Mouse (Mus musculus): ENCODE measurements at regions not wholly inside any gene's neighbourhood (a gene's known extent, or its start where the extent isn't known, plus 50 kb on each side); places are given as distances from the start of the nearest gene placed in this dataset.
A peak's percentile ranks its signal among the peaks of the same experiment; 100 is the strongest.

DNA sequence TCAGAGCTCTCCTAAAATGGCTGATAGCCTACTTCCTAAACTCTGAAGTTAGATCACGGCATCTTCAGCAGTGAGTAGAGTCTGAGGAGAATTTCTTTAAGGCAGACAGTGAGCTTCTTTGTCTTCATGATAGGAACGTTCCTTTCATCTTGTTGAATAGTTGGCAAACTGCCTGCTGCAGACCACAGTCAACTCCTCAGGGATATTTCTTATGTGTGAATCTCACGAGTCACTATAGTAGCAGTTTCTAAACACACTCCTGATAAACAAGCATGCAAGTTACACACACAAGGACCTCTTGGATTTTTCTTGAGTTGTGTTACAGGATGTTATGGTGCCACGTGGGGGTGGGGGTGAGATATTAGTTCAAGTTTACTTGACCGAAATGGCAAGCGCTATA is 205.2 kb downstream of the Gm11077 start:
- no peak for DNase-seq (ENCODE audit: low spot score in 2 of 2)

DNA sequence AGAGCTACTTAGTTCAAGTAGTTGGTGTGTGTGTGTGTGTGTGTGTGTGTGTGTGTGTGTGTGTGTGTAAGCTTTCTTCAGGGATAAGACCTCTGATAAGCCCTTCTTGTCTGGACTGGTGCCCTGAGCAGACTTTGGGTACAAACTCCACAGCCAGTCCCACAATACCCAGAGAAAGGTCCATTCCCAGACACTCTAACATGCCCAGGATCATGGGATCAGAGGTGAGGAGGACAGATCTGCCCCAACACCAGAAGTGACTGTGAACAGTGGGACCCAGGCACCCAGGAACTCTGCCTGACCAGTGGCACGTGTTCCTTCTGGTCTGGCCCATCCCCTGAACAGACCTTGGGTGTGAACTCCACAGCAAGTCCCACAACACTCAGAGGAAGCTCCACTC is 208.9 kb downstream of the Gm11077 start:
- DNase-seq (ENCODE audit: low spot score in 2 of 2), result no peak

DNA sequence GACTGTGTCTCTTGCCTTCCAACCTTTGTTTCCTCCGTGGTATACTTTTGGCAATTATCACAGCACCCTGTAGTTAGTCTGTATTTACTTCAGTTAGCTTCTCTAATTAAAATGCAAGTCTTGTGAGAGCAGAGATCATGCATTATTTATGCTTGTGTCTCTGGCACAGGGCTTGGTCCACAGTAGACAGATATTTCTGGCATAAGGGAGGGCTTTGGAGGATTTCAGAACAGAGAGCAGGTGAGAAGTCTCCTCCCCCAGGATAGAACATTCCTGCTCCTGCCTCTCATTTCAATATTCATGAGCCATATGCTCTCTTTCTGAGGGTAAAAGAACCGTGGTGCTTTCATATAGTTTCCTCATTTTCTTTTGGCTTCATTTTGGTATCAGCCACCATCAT is 217.6 kb downstream of the Gm11077 start:
- DNase-seq (ENCODE audit: low spot score in 2 of 2), result no peak

DNA sequence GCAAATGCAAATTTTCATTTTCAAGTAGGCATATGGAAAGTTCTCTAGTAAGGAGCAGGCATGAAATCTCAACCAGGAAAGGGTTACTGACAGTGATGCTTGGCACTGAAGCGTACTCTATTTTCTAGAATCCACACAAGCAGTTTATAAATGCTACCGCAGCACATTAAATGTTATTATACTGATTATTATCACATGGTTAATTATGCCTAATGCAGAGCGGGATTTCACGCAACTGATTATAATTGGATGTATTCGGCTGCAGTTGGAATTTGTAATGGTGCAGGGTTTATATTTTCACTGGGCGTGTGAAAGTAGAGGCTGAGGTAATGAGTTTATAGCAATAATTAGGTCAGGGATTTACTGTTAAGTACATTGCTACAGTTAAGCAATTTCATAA is 221.4 kb downstream of the Gm11077 start:
- no peak for DNase-seq (ENCODE audit: low spot score in 2 of 2)

DNA sequence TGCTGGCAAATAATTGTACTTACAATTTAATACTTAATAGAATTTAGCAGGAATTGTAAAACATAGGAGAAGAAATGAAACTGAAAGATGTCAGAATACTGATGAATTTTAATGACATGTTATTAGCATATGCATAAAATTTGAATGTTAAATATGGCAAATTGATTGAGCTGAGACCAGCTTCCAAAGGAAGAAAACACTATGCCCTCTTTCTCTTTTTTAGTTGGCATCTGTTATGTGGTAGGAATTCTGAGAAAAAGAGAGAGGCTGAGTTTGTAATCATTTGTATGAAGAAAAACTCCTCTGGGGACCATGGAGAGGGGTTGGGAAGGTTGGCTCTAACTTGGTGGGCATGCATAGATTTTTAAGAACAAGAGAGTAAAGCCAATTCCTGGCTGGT is 224.2 kb downstream of the Gm11077 start:
- DNase-seq (ENCODE audit: low spot score in 2 of 2), result no peak

DNA sequence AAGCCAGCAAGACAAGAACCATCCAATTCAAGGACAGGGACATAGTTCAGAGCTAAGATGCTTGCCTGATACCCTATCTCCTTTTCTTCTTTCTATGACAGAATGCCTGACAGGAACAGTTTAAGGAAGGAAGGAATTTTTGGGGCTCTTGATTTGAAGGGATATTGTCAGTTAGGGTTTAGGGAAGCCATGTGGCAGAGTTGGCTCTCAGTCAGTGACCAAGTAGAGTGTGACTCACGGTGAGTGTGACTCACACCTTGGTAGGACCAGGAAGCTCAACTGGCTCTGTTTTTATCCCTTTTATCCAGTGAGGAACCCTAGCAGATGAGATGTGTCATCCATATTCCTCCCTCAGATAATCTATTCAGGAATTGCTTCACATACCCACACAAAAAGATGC is 224.6 kb downstream of the Gm11077 start:
- DNase-seq (ENCODE audit: low spot score in 2 of 2), result no peak

DNA sequence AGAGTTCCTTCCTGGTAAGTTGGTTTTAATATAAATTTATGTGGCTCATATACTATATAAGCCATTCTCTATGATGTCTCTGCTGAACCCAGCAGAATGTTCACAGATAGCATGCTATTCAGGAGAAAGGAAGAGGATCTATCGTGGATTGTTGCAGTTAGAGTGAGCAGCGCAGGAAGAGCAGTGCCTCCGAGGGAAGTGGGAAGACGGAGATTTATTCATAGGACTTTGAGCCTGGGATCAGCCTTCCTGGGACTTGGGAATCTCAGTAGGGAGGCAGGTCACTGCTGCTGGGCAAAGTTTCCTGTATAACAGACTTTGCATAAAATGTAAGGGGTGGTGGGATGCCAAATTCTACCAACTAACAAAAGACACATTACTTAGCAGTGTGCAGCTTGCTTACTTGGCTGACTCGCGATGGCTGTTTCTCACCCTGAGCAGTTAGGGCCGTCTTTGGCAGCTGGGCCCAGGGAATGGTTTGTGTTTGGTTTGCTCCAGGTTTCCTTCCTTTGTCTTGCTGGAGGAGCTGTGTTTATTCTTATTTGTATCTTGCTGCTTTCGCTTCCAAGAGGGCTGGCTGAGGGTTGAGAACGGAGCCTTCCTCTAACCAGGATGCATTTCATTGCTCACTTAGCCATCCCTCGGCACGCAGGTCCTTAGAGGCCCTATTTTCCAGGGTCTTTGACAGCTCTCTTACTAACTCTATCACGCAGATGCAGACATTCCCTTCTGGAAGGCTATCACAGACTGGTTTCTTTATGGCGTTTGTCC is 226.9 kb downstream of the Gm11077 start:
- DNase-seq (ENCODE audit: low spot score in 2 of 2), result peak in 1 of 2 experiments; percentile 7

DNA sequence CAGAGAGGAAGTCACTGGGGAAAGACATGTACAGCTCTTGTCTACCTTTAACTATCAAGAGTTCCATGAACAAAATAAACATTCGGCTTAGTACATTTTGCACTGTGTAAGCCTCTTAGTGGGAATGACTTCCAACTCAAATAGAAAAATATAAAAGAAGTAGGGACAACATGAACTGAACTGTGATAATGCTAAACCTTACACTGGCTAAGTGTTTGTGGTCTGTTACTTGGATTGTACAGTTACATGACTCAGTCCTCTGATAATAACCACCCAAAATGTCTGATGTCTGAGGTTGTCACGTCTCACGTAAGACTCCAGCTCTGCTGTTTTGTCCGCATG is 227.4 kb downstream of the Gm11077 start:
- no peak for DNase-seq (ENCODE audit: low spot score in 2 of 2)

DNA sequence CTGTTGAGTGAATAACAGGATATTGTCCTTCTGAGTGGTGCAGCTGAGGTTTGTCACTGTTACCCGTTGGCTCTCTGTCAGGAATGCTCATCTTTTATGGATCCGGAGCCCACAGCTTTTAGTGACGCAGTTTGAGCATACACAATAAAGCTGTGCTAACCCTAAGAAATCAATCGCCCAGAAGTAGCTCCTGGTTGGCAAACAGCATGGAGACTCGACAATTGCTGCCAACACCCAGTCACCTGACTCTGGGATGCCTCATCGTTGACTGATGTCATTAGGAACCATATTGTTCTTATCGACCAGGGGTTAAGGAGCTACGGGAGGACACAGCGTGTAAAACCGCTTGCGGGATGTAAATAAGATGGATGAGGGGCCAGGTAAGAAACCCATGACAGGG is 232.9 kb downstream of the Gm11077 start:
- no peak for DNase-seq (ENCODE audit: low spot score in 2 of 2)

DNA sequence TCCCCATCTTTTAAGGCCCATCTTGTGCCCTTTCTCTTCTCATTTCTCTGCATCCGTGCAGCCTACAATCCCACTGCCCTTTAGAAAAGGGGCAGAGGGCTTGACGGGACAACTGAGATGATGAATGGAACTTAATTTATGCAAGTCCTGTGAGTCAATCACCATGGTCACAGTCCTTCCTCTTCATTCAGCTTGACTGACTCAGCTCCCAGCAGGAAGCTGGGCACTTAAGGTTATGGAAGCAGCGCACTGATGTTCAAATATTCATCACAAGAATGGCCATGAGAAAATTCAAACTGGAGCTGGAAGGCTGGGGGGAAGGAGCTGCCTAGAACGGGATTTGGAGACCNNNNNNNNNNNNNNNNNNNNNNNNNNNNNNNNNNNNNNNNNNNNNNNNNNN is 233.5 kb downstream of the Gm11077 start:
- DNase-seq (ENCODE audit: low spot score in 2 of 2), result no peak

DNA sequence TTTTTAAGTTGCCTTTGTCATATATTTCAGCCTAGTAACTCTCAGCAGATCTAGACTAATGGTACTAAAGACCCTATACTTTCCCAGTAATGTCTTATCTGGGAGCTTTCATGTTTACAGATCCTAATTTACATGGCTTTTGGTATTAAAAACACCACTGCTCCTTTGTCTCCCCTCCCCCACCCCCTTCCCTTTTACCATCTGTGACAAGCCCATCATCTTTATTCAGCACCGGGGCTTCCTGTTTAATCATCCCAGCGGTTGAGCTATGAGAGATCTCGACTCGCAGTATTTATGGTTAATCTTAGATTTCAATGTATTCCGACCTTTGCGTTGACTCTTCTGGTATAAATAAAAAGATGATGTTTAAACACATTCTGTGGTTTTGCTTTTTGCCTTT is 244.6 kb downstream of the Gm11077 start:
- no peak for DNase-seq (ENCODE audit: low spot score in 2 of 2)

DNA sequence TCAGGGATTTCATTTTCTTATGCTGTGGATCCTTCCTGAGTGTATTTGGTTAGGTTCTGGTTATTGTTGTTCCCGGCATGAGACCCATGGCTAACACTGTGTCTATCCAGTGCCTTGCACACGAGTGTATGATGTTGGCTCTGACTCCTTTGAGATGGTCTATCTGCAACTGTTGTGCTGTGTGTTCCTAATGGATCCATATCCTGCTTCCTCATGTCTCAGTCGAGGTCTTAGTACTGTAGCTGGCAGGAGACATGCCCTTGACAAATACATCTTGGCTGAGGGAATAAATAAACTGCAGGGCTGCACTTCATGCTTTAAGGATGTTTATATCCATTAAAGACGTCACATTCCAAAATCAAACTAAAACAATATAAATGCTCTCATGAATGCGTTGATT is 247.9 kb downstream of the Gm11077 start:
- DNase-seq (ENCODE audit: low spot score in 2 of 2), result no peak

DNA sequence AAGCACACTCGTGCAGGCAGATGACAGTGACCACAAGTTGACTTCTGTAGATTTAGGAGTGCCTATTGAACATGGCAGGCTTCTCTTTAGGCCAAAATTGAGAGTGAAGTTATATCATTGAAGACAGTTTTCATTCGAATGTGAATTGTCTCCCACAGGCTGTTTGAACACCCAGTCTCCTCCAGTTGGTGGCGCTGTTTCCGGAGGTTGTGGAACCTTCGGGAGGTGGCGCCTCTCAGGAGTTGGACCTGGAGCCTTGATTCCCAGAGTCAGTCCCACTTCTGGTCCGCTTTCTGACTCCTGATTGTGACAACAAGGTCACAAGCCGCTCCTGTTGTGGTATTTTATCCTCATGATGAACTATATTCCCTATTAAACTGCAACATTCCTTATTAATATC is 254.5 kb downstream of the Gm11077 start:
- no peak for DNase-seq (ENCODE audit: low spot score in 2 of 2)

DNA sequence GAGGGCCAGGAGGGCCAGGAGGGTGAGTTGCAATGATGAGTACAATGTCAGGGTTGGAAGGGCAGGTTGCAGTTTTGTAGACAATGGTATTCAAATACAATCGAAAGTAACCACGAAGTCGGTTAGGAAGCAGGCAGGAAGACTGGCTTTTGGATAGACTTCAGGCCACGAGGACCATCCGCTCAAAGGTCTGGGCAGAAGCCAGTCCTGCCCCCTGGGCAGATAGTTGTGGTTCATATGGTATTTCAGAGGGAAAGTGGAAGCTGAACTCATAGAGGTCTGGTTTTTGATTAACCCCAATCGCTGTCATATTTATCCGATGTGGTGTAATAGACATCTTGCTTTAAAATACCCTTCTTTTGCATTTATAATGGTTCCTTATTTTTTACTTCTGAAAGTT is 255.2 kb downstream of the Gm11077 start:
- no peak for DNase-seq (ENCODE audit: low spot score in 2 of 2)

DNA sequence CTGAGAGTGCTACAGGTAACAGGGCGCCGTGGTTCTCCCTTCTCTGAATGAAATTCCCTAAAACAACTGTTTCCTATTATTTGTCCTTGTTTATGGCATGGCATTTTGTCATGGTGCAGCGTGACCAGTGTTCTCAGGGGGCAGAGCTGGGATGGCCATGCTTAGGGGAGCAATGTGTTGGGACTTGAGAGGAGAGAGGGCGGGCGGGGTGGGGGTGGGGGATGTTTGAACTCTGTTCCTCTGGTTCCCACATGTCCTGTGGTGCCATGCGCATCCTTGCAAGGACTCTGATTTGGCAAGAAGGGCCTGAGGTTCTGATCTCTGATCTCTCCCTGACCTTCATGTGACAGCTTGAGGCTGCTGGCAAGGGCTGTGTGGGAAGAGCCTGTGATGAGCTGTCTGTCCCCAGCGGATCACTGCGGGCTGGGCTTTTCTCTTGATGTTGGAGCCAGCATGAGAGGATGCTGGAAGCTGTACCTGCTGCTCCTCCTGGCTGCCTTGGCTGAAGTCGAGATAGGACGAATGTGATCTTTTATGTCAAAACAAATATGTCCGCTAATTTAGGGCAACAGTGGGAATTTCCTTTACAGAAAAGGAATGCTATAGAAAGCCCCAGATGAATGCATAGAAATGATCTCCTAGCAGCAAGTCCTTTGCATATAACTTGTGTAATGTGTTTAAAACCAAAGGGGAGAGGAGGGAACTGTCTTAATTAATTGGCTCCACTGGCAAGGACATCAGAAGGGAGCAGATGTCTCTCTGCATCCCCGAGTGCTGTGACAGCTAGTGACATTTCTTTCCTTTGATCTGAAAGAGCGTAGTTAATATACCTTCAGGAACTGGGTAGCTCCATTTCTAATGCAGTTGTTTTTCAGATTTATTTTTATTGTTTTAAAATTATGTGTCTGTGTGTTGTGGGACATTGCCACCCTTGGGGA is 255.2 kb upstream of the Pde3a start:
- DNase-seq (ENCODE audit: low spot score in 2 of 2), result no peak

DNA sequence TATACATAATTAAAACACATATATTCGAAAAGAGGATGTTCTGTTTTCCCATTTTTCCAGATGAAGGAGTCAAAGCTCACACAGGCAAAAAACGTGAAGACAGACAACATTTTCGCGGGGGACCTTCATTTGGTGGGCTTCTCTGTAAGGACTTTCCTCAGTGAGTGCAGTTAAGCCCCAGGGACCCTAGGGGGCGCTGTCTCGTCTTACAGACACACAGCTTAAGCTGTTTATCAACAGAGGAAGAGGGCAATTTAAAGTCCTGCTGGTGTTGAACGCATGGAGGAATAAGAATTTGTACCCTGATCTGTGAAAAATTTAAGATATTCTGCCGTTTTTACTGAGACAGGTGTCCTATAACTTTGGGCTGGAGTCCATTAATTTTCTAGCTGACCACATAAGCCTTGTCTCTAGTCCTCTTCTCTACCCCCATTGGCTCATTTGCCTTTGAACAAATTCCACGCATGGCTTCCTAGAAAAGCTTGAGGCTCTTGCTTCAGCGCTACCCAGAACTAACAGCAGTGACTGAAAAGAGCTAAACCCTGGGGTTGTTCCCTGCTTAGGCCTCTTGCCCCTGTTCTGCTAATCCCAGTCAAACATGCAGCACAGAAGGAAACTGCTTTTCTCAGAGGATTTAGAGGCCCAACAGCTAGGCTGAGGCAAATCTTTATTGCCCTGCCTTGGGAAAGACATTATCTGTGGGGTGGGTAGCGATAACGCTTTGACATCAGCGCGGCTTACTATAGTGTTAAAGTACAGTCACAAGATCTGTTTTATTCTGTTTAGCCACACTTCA is 253.5 kb upstream of the Pde3a start:
- DNase-seq (ENCODE audit: low spot score in 2 of 2), result no peak

DNA sequence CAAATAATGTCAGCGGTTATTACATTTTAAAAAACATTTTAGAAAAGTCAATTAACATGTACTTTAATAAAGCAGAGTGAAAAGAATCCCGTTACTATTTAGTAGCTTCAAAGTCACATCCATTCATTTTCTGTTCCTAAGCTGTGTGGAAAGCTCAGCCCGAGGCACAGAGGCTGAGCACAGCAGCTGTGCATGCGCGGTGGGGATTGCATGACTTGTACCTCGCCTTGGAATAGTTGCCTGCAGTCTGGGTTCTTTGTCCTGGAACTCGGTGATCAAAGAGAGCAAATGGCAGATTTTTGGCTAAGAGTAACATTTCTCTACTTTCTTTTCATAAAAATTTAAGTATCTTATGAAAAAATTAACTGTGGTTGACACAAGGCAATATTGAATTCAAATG is 251.0 kb upstream of the Pde3a start:
- DNase-seq (ENCODE audit: low spot score in 2 of 2), result no peak

DNA sequence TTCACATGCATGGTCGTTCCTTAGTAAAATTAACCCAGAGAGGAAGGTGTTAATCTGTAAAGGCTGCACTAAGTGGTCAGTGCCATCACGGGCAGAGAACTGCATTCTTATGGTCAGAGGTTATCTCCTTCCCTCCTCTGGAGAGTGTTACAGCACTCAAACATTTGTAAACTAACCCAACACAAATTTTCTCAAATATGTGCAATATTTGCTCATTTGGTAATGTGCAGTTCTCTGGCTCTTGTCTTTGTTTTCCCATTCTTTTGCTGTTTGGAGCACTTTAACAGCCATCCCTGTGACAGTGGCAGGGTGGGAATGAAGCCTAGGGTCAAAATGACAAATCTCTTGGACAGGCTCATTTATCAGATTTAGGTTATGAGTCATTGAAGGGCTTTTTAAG is 248.5 kb upstream of the Pde3a start:
- DNase-seq (ENCODE audit: low spot score in 2 of 2), result no peak

DNA sequence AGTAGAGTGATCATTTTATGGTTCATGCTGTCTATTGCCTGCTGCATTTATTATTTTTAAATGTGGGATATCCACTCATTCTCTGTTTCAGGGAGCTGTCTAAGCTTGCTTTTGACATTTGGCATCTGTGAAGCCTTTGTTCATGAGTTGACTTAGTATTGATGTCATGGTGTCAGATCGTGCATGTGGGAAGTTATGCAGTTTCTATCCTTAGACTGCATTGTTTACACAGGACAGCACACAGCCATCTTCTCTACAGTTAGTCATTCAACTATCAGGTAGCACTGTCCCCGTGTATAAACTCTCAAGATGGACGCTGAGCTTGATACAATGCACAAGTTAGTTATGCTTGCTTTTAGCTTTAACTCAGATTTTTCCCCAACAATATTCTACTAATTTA is 247.8 kb upstream of the Pde3a start:
- DNase-seq (ENCODE audit: low spot score in 2 of 2), result no peak

DNA sequence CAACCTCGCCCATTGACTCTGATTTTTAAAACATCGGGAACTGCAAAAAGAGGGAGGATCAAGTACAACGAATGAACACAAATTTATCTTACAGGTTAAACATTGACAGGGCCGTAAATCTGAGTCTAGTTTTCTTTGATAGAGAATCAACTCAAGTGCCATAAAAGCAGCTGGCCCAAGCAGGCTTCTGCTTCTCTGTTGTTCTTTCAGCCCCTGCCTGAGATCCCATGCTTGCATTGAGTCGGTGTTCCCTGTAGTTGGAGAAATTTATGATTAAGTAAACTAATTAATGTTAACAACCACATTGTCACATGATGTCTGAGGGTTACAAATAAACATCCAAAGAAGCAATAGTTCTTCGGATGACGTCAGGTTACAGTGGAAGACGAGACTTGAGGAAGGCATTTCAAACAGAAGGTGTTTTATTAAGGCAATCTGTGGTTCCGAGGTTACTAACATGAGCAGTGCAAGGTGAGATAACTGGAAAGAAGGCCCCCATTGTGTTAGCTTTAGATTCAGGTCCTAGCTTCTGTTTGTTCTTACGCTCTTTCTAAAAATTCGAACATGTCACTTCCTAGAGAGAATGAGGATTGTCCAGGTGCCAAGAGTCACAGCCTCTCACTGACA is 233.9 kb upstream of the Pde3a start:
- DNase-seq (ENCODE audit: low spot score in 2 of 2), result no peak

DNA sequence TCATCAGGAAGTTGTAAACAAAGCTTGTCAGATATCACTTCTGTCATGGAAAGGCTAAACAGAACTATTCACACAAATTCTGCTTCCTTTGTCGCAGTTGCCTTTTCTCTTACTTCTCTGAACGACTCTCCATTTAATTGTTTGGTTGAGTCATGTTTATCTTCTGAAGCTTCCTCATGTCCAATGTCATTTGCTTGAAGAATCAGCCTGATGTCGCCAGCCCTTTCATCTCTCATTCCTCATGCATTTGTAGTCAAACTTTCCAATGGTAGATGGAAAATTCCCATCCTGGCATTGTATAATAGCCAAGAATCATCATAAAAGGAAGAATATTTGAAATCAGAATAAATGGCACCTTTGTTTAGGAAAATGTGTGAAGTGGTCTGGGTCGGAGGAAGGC is 225.6 kb upstream of the Pde3a start:
- no peak for DNase-seq (ENCODE audit: low spot score in 2 of 2)

DNA sequence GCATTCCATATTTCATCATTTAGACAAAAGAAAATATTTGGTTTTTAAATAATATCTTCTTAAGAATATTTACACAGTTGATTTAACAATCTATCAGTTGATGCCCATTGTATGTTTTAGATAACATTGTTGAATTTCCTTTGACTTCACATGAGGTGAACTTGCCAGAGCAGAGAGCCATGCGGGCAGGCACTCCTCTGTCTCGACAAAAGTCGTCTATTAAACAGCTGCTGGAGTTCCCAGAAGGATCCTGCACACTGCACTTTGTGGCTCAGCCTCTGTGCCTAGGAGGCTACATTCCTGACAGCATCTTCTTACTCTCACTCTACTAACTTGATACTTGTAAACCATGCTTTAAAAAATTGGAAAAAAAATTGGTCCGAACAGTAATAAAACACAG is 221.7 kb upstream of the Pde3a start:
- no peak for DNase-seq (ENCODE audit: low spot score in 2 of 2)
